Mouse (Mus musculus) CH12.LX (cell line): Measurements from ENCODE around the gene Cant1. TPM values are rescaled to one million over a fixed set of nuclear protein-coding genes. Genes with fewer than 3 reads are reported as not detected.

Experiments
- DNase-seq: peaks from one replicate; pipeline ENCODE4 v3.0.0-alpha.2; 2013; ENCODE audit errors: extremely low read depth
- H3K27ac ChIP-seq: 2 replicates; pipeline ENCODE4 v1.5.1; 2012; ENCODE audit warnings: low read depth, mild to moderate bottlenecking, control low read depth, moderate library complexity; ENCODE audit not compliant: insufficient read depth
- H3K27me3 ChIP-seq: replicated peaks from 2 replicates; pipeline ENCODE3; 2012; ENCODE audit warnings: inconsistent platforms
- H3K36me3 ChIP-seq, 2 experiments: replicated peaks in 1 of 2; 2 replicates each; pipeline versions ENCODE3 to v1.6.1; 2012; ENCODE audit warnings: inconsistent platforms in 1 of 2, low read length in 1 of 2, mild to moderate bottlenecking in 1 of 2, mixed read lengths in 1 of 2, moderate library complexity in 1 of 2; ENCODE audit not compliant: control insufficient read depth in 1 of 2, insufficient read depth in 1 of 2
- H3K4me1 ChIP-seq, 2 experiments: 2 replicates each; pipeline ENCODE4 v1.6.1; 2012; ENCODE audit warnings: inconsistent platforms in 1 of 2, moderate library complexity in 1 of 2; ENCODE audit not compliant: insufficient read depth in 2 of 2, control insufficient read depth in 1 of 2
- H3K4me2 ChIP-seq: 2 replicates; pipeline ENCODE4 v1.6.1; 2012; ENCODE audit warnings: low read depth, mild to moderate bottlenecking, control low read depth; ENCODE audit not compliant: poor library complexity, insufficient read depth, severe bottlenecking
- H3K4me3 ChIP-seq, 3 experiments: fragments of 150-350 bp in 1 of 3; sonication (generic) in 1 of 3; replicated peaks in 1 of 3; 2 replicates each; pipeline versions ENCODE3 to v1.5.1; 2011 to 2012; ENCODE audit warnings: low read depth in 2 of 3, low read length in 2 of 3, mild to moderate bottlenecking in 2 of 3, moderate library complexity in 2 of 3, control low read depth in 1 of 3, improper control_type of control experiment in 1 of 3, inconsistent platforms in 1 of 3, mixed read lengths in 1 of 3; ENCODE audit not compliant: poor library complexity in 1 of 3
- H3K79me2 ChIP-seq: replicated peaks from 2 replicates; pipeline ENCODE4 v1.6.1; 2012; ENCODE audit warnings: mild to moderate bottlenecking, moderate library complexity; ENCODE audit not compliant: control insufficient read depth, poor library complexity, insufficient read depth, severe bottlenecking; ENCODE audit errors: extremely low read depth
- H3K9ac ChIP-seq: 2 replicates; pipeline ENCODE4 v1.6.1; 2012; ENCODE audit warnings: low read depth, mild to moderate bottlenecking, control low read depth, moderate library complexity; ENCODE audit not compliant: insufficient read depth
- H3K9me3 ChIP-seq: replicated peaks from 2 replicates; pipeline ENCODE3; 2012; ENCODE audit warnings: low read length, inconsistent platforms, mixed read lengths
- ELF1 ChIP-seq: IDR thresholded peaks from 2 replicates; pipeline ENCODE4 v1.6.1; 2014; ENCODE audit warnings: low read depth, mild to moderate bottlenecking, inconsistent platforms, low read length, improper control_type of control experiment
- EP300 ChIP-seq: IDR thresholded peaks from 2 replicates; pipeline ENCODE4 v1.6.1; 2011; ENCODE audit warnings: low read length, improper control_type of control experiment
- ETS1 ChIP-seq: conservative IDR thresholded peaks from 2 replicates; pipeline ENCODE4 v1.6.1; 2012; ENCODE audit warnings: low read depth, mild to moderate bottlenecking, inconsistent platforms, low read length, improper control_type of control experiment, moderate library complexity
- HCFC1 ChIP-seq: IDR thresholded peaks from 2 replicates; pipeline ENCODE4 v1.6.1; 2012; ENCODE audit warnings: low read depth, mild to moderate bottlenecking, inconsistent platforms, low read length, improper control_type of control experiment
- JUN ChIP-seq: IDR thresholded peaks from 2 replicates; pipeline ENCODE4 v1.6.1; 2011; ENCODE audit warnings: low read depth, mild to moderate bottlenecking, low read length, improper control_type of control experiment, moderate library complexity; ENCODE audit not compliant: insufficient read depth
- KAT2A ChIP-seq: IDR thresholded peaks from 2 replicates; pipeline ENCODE4 v1.6.1; 2012; ENCODE audit warnings: low read length, improper control_type of control experiment, inconsistent platforms; ENCODE audit not compliant: insufficient replicate concordance
- MAZ ChIP-seq: IDR thresholded peaks from 2 replicates; pipeline ENCODE4 v1.6.1; 2012; ENCODE audit warnings: low read depth, mild to moderate bottlenecking, inconsistent platforms, low read length, improper control_type of control experiment, moderate library complexity
- MXI1 ChIP-seq: IDR thresholded peaks from 2 replicates; pipeline ENCODE4 v1.6.1; 2011; ENCODE audit warnings: mild to moderate bottlenecking, low read depth, low read length, improper control_type of control experiment
- NELFE ChIP-seq: IDR thresholded peaks from 2 replicates; pipeline ENCODE4 v1.6.1; 2011; ENCODE audit warnings: low read depth, low read length, improper control_type of control experiment
- NRF1 ChIP-seq: IDR thresholded peaks from 2 replicates; pipeline ENCODE4 v1.6.1; 2014; ENCODE audit warnings: low read depth, mild to moderate bottlenecking, inconsistent platforms, low read length, improper control_type of control experiment, moderate library complexity
- RCOR1 ChIP-seq: conservative IDR thresholded peaks from 2 replicates; pipeline ENCODE4 v1.6.1; 2012; ENCODE audit warnings: low read depth, mild to moderate bottlenecking, inconsistent platforms, low read length, improper control_type of control experiment
- SMC3 ChIP-seq: IDR thresholded peaks from 2 replicates; pipeline ENCODE4 v1.6.1; 2011; ENCODE audit warnings: low read depth, low read length, improper control_type of control experiment
- TBP ChIP-seq: conservative IDR thresholded peaks from 2 replicates; pipeline ENCODE4 v1.6.1; 2011; ENCODE audit warnings: low read depth, low read length, improper control_type of control experiment
- TCF12 ChIP-seq: IDR thresholded peaks from 2 replicates; pipeline ENCODE4 v1.6.1; 2014; ENCODE audit warnings: low read depth, mild to moderate bottlenecking, inconsistent platforms, low read length, improper control_type of control experiment
- USF2 ChIP-seq: conservative IDR thresholded peaks from 2 replicates; pipeline ENCODE4 v1.6.1; 2011; ENCODE audit warnings: low read depth, low read length, improper control_type of control experiment
- ZKSCAN1 ChIP-seq: IDR thresholded peaks from 2 replicates; pipeline ENCODE4 v1.6.1; 2012; ENCODE audit warnings: low read depth, inconsistent platforms, low read length, improper control_type of control experiment, borderline replicate concordance
- ZMIZ1 ChIP-seq: IDR thresholded peaks from 2 replicates; pipeline ENCODE4 v1.6.1; 2012; ENCODE audit warnings: low read depth, mild to moderate bottlenecking, inconsistent platforms, low read length, improper control_type of control experiment
- ZNF384 ChIP-seq: IDR thresholded peaks from 2 replicates; pipeline ENCODE4 v1.6.1; 2012; ENCODE audit warnings: low read depth, low read length, improper control_type of control experiment, inconsistent platforms
- dilution Hi-C: fragments of 300-500 bp; cut with MboI; formaldehyde crosslinking; loops from 2 replicates; pipeline ENCODE4 v1.14.3; 2020; ENCODE audit warnings: low sequenced_read_pairs; ENCODE audit not compliant: extremely low pct_unique_long_range_greater_than_20kb, extremely low pct_ligation_motif_present
- in situ Hi-C: fragments of 300-500 bp; cut with MboI; formaldehyde crosslinking; loops from 3 replicates; pipeline ENCODE4 v1.14.3; 2019; ENCODE audit warnings: low sequenced_read_pairs, low pct_ligation_motif_present, low pct_unique_long_range_greater_than_20kb, mixed read lengths
- polyA plus RNA-seq: library from polyadenylated mRNA; unstranded; fragments of >175 nt; gene quantifications from 2 replicates; pipeline ENCODE4 v1.2.1, GENCODE M21; 2012; ENCODE audit warnings: low read depth; ENCODE audit not compliant: insufficient read length
- total RNA-seq, 2 experiments: library from RNA; depleted of rRNA; stranded (reverse); fragments of 300-350 nt in 1 of 2; fragments of >200 nt in 1 of 2; gene quantifications; 2 replicates each; pipeline ENCODE4 v1.2.3; 2012 to 2014

Gene Cant1
- total and polyA plus RNA-seq, 3 experiments = 28.8 to 40.2 (median 31.2) TPM

DNA sequence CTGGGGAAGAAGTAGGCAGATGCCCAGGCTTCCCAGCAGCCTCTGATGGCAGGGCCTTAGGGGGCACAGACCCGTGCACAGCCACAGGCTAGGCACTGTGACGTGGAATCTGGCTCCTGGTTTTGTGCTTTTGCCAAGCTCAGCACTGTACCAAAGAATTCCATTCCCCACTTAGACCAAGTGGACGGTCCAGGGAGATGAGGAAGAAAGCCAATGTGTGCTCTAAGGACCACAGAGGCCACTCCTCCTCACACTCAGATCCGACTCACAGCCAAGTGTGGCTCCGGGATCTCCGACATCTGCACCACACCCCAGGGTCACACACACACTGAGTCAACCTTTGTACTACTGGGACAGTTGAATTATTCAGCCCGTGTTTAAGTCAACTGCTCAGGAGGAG lies 2.8 kb downstream of the Cant1 start:
- DNase-seq = no peak
- Histone ChIP-seq H3K27me3 (no peaks in the 10 kb centered on the region), H3K79me2 (peaks cover 16% of the 10 kb centered on the region), H3K4me1 (peaks cover 18 to 34% of the 10 kb centered on the region in 2 experiments), H3K27ac (no peak overlapping the region), H3K9ac (no peak overlapping the region), H3K36me3 (peaks cover 47 to 66% of the 10 kb centered on the region in 2 experiments), H3K4me3 (no peak overlapping the region), H3K9me3 (no peaks in the 10 kb centered on the region), H3K4me2 (no peak overlapping the region)
- TF ChIP-seq EP300 = no peak
- TF ChIP-seq USF2 = no peak
- no peak for TF ChIP-seq RCOR1
- TF ChIP-seq NRF1 = no peak
- no peak for TF ChIP-seq NELFE
- TF ChIP-seq SMC3 = no peak
- dilution Hi-C loops = no loop called here
- in situ Hi-C loops = no loop called here

DNA sequence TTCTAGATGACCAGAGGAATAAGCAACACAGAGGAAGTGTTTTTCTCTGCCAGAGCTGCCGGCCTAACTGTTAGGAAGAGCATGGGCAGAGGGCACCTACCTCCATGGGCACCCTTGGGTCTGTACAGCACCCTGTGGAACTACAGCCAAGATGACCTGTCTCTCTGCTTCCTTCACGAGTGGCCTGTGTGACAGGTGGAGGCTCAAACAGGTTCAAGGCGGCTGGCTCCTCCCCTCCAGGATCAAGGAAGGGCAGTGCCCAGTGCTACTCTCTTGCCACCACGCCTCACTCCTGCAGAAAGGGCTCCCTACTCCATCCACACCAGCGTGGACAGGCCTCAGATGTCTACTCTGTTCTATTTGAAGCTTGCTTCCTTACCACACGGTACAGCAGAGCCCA lies 3.3 kb downstream of the Cant1 start:
- Histone ChIP-seq H3K36me3 (peaks cover 51 to 70% of the 10 kb centered on the region in 2 experiments), H3K79me2 (peaks cover 16% of the 10 kb centered on the region)
- in situ Hi-C loops = no loop called here
- no peak for TF ChIP-seq MXI1
- TF ChIP-seq ZMIZ1 = no peak
- no peak for TF ChIP-seq KAT2A
- TF ChIP-seq MAZ = no peak
- no peak for TF ChIP-seq ZNF384
- TF ChIP-seq HCFC1 = no peak
- no peak for TF ChIP-seq ZKSCAN1
- no peak for TF ChIP-seq TCF12
- TF ChIP-seq, all 38 proteins: peak for 0
- H3K4me3 ChIP-seq = no peak overlapping the region
- no peaks in the 10 kb centered on the region for H3K9me3 ChIP-seq
- H3K27ac ChIP-seq = no peak overlapping the region
- no peaks in the 10 kb centered on the region for H3K27me3 ChIP-seq
- H3K4me2 ChIP-seq = no peak overlapping the region
- peaks cover 18 to 34% of the 10 kb centered on the region in 2 experiments for H3K4me1 ChIP-seq
- no peak for DNase-seq
- no peak overlapping the region for H3K9ac ChIP-seq
- dilution Hi-C loops = no loop called here

DNA sequence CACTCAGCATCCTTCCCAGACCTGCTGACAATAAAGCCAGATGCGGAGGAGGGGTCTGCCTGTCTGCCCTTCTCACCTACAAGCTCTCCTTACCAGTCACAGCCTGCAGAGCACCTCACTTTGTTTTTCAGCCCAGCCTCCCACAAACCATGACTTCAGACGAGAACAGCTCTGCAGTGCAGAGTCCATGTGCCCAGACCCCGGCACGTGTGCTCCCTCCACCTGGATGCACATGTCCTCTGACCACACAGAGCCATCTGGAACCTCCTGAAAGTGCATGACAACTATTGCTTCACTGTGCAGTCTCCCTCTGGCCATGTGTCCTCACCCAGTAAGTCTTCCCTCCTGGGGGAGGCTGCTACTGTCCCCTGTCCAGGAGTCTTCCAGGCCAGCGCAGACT lies 4.6 kb downstream of the Cant1 start:
- H3K27ac ChIP-seq = no peak overlapping the region
- peaks cover 18 to 27% of the 10 kb centered on the region in 2 experiments for H3K4me1 ChIP-seq
- in situ Hi-C loops (no loop called here), dilution Hi-C loops (no loop called here)
- no peak for TF ChIP-seq HCFC1
- TF ChIP-seq ETS1 = no peak
- TF ChIP-seq ELF1 = no peak
- TF ChIP-seq TBP = no peak
- TF ChIP-seq ZMIZ1 = no peak
- TF ChIP-seq JUN = no peak
- H3K36me3 ChIP-seq = peaks cover 63 to 83% of the 10 kb centered on the region in 2 experiments
- no peak for DNase-seq
- H3K9me3 ChIP-seq = no peaks in the 10 kb centered on the region
- peaks cover 16% of the 10 kb centered on the region for H3K79me2 ChIP-seq
- H3K4me2 ChIP-seq = no peak overlapping the region
- H3K27me3 ChIP-seq = no peaks in the 10 kb centered on the region
- no peak overlapping the region for H3K4me3 ChIP-seq
- no peak overlapping the region for H3K9ac ChIP-seq
